Mouse (Mus musculus) liver, embryonic 13.5 days (tissue): Measurements from ENCODE around the gene Sqstm1. TPM values are rescaled to one million over a fixed set of nuclear protein-coding genes. Genes with fewer than 3 reads are reported as not detected.

ENCODE experiments used
- ATAC-seq: fragments of 200-750 bp; cut with Nextera tagmentation; 2 replicates; pipeline ENCODE4 v1.8.0; 2017; ENCODE audit warnings: low read depth, mild to moderate bottlenecking, moderate number of reproducible peaks, moderate library complexity
- DNase-seq: peaks from one replicate; pipeline ENCODE4 v3.0.0; 2022
- H3K27ac ChIP-seq: fragments of 300-500 bp; sonication (generic); 2 replicates; pipeline ENCODE4 v1.5.1; 2015; ENCODE audit warnings: moderate library complexity, mild to moderate bottlenecking, inconsistent platforms
- H3K27me3 ChIP-seq: fragments of 300-500 bp; sonication (generic); 2 replicates; pipeline ENCODE4 v1.6.1; 2015; ENCODE audit warnings: mild to moderate bottlenecking, inconsistent platforms
- H3K36me3 ChIP-seq: fragments of 300-500 bp; sonication (generic); 2 replicates; pipeline ENCODE4 v1.6.1; 2015; ENCODE audit warnings: mild to moderate bottlenecking, inconsistent platforms
- H3K4me1 ChIP-seq: fragments of 300-500 bp; sonication (generic); replicated peaks from 2 replicates; pipeline ENCODE4 v1.6.1; 2015; ENCODE audit warnings: inconsistent platforms
- H3K4me2 ChIP-seq: fragments of 300-500 bp; sonication (generic); 2 replicates; pipeline ENCODE4 v1.6.1; 2015; ENCODE audit warnings: inconsistent platforms, mild to moderate bottlenecking, moderate library complexity
- H3K4me3 ChIP-seq: fragments of 300-500 bp; sonication (generic); replicated peaks from 2 replicates; pipeline ENCODE4 v1.5.1; 2015; ENCODE audit warnings: mild to moderate bottlenecking, inconsistent platforms
- H3K9ac ChIP-seq: fragments of 300-500 bp; sonication (generic); 2 replicates; pipeline ENCODE4 v1.6.1; 2015; ENCODE audit warnings: mild to moderate bottlenecking, inconsistent platforms
- H3K9me3 ChIP-seq: fragments of 300-500 bp; sonication (generic); replicated peaks from 2 replicates; pipeline ENCODE4 v1.6.1; 2016; ENCODE audit warnings: inconsistent platforms
- WGBS: fragments of 180-500 bp; shearing (Covaris S2); methylation state at CpG from one replicate; pipeline ENCODE4 v1.1.7; 2015; ENCODE audit not compliant: insufficient replicate concordance; 5-methylcytosine and 5-hydroxymethylcytosine counted together
- polyA plus RNA-seq: library from polyadenylated mRNA; unstranded; fragments of >200 nt; fragmentation: Nextera tagmentation; extraction: Ambion mirVana; gene quantifications from 2 replicates; pipeline ENCODE4 v1.2.1, GENCODE M21; 2015

The Sqstm1 gene
- polyA plus RNA-seq, 1 experiment from 2014 or later, result 132 TPM

DNA sequence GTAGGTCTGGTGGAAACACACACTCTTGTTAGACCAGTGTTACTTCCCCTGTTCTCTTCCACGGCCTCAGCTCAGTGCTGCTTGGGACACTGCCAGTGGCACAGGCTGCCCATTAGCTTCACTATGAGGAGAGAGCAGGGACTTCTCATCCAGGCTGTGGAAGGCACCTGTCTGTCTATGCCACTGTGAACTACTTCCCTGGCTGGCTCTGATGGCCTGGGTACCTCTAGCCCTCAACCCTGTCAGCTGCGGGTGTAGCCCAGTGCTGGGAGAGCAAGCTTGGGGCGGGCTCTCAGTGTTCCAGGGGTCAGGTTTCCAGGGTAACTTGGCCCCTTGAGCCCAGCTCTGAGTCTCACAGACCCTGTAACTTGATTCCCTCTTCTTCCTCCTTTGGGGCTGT is 18.1 kb upstream of the Sqstm1 start:
- H3K9me3 ChIP-seq, result no peaks in the 10 kb centered on the region
- 71% methylated on average over 3 of the region's 3 CpGs for WGBS
- H3K9ac ChIP-seq, result peak overlapping the region; percentile 31
- H3K4me3 ChIP-seq, result no peak overlapping the region
- 0 out of 2 replicates have a peak overlapping the region, but pooled peaks have one; percentile 0 for H3K4me2 ChIP-seq
- peaks cover 37% of the 10 kb centered on the region for H3K36me3 ChIP-seq
- no peaks in the 10 kb centered on the region for H3K27me3 ChIP-seq
- H3K27ac ChIP-seq, result peak overlapping the region; percentile 98
- peaks cover 62% of the 10 kb centered on the region for H3K4me1 ChIP-seq
- ATAC-seq (no peak), DNase-seq (no peak)

DNA sequence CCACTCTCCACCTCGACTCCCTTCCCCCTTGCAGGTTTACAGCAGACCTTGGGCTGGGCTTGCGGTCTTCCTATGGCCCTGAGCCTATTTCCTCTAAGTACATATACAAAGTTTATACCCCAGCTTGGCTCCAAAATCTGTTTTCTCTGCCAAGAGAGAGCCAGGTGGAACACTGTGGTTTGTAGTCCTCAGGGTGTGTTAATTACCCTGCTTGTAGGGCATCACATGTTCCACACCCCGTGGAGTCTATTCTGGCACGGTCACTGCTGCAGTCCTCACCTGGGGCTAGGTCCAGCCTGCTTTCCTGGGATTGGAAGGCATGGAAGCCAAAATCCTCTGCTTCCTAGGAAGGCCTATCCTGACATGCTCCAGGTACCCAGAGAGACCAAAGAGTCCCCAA is 17.1 kb upstream of the Sqstm1 start:
- peak overlapping the region; percentile 86 for H3K4me2 ChIP-seq
- H3K4me1 ChIP-seq, result peaks cover 72% of the 10 kb centered on the region
- no peaks in the 10 kb centered on the region for H3K27me3 ChIP-seq
- peak overlapping the region; percentile 98 for H3K27ac ChIP-seq
- no peaks in the 10 kb centered on the region for H3K9me3 ChIP-seq
- peak overlapping the region; percentile 99; the same call in 1 of the 2 replicates for H3K9ac ChIP-seq
- no peak overlapping the region for H3K4me3 ChIP-seq
- ATAC-seq (no peak), DNase-seq (no peak)
- WGBS, result 80% methylated on average over 4 of the region's 4 CpGs
- H3K36me3 ChIP-seq, result peaks cover 27% of the 10 kb centered on the region

DNA sequence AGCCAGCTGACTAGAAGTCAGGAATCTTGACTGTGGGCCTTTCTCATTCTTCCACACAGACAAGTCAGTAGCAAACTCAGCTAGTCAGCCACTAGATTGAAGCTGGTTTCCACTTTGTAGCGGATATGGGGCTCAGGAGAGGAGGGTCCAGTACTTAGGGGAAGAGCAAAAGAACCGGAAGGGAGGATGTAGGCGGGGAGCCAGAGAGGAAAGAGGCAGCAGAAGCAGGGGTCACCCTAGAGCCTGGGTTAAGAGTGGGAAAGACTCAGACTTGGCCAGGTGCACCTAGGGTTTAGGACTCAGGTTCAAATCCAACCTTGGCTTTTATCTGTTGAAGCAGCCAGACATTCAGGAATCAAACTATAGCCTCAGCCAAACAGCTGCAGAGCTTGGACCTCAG is 16.6 kb upstream of the Sqstm1 start:
- H3K9ac ChIP-seq, result peak overlapping the region; percentile 99

DNA sequence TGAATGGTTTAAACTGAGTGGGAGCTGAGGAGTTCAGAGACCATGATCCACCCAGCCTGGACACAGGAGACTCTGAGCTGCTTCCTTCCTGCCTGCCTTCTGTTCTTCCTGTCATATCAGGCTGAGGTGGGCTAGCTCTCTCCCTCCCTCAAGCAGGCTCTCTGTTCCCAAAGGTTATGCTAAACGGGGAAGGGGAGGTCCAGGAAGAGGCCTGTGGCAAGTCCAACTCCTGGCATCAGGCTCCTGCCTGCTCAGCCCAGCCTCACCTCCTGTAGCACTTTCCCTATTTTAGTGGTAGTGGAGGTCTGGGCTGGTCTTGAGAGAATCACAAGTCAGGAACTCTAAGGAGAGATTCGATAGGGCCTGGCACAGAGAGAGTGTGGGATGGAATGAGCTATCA is 15.8 kb upstream of the Sqstm1 start:
- ATAC-seq (no peak), DNase-seq (no peak)
- H3K4me2 ChIP-seq, result peak overlapping the region; percentile 86
- peak overlapping the region; percentile 99 for H3K9ac ChIP-seq
- 11% methylated on average over 2 of the region's 2 CpGs for WGBS
- H3K9me3 ChIP-seq, result no peaks in the 10 kb centered on the region
- H3K4me1 ChIP-seq, result peaks cover 74% of the 10 kb centered on the region
- H3K27ac ChIP-seq, result peak overlapping the region; percentile 98
- peak overlapping the region; percentile 92 for H3K4me3 ChIP-seq
- H3K36me3 ChIP-seq, result peaks cover 18% of the 10 kb centered on the region
- H3K27me3 ChIP-seq, result no peaks in the 10 kb centered on the region

More for the DNA sequence above, 16.6 kb upstream of the Sqstm1 start:
- Histone ChIP-seq H3K9me3 (no peaks in the 10 kb centered on the region), H3K27ac (peak overlapping the region; percentile 98), H3K4me3 (peak overlapping the region; percentile 92), H3K4me2 (peak overlapping the region; percentile 86), H3K27me3 (no peaks in the 10 kb centered on the region), H3K4me1 (peaks cover 77% of the 10 kb centered on the region), H3K36me3 (peaks cover 21% of the 10 kb centered on the region)
- ATAC-seq (no peak), DNase-seq (no peak)
- WGBS, result 71% methylated on average over 3 of the region's 3 CpGs

DNA sequence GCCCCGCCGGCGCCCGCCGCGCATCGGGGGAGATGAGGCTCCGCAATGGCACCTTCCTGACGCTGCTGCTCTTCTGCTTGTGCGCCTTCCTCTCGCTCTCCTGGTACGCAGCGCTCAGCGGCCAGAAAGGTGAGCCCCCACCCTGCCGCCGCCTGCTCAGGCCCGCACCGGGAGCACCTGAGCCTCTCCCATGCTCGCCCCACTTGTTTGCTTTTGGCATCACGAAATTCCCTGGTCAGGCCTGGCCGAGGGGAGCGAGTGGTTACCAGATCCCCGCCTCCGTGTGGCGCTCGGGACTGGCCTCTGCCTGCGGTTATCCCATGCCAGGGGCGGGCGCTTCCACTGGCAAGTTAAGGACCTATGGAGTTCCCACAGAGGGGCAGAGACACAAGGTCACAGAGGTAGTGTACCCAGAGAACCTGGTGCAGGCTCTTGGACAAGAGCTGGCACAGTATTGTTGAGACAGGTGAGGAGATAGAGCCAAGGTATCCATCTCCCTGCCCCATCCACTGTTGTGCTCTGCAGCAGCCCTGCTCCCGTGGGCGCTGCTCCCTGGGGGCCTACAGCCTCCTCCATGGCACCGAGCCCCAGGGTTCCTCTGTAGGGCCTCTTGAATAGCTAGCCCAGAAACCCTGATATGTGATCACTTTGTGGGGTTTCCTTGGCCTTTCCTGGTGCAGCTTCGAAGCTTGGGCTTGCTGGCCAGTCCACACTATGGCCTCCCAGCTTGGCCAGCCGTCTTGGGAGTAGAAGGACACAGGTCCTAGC is 15.2 kb upstream of the Sqstm1 start:
- H3K9me3 ChIP-seq, result no peaks in the 10 kb centered on the region
- WGBS, result 2% methylated on average over 34 of the region's 34 CpGs
- peak overlapping the region; percentile 99 for H3K9ac ChIP-seq
- no peak for DNase-seq
- H3K4me2 ChIP-seq, result peak overlapping the region; percentile 86
- H3K4me3 ChIP-seq, result peak overlapping the region; percentile 92
- ATAC-seq, result peak; percentile 5; the same call in 1 of the 2 replicates
- peak overlapping the region; percentile 98 for H3K27ac ChIP-seq
- H3K36me3 ChIP-seq, result peaks cover 15% of the 10 kb centered on the region
- H3K27me3 ChIP-seq, result no peaks in the 10 kb centered on the region
- peaks cover 71% of the 10 kb centered on the region for H3K4me1 ChIP-seq

DNA sequence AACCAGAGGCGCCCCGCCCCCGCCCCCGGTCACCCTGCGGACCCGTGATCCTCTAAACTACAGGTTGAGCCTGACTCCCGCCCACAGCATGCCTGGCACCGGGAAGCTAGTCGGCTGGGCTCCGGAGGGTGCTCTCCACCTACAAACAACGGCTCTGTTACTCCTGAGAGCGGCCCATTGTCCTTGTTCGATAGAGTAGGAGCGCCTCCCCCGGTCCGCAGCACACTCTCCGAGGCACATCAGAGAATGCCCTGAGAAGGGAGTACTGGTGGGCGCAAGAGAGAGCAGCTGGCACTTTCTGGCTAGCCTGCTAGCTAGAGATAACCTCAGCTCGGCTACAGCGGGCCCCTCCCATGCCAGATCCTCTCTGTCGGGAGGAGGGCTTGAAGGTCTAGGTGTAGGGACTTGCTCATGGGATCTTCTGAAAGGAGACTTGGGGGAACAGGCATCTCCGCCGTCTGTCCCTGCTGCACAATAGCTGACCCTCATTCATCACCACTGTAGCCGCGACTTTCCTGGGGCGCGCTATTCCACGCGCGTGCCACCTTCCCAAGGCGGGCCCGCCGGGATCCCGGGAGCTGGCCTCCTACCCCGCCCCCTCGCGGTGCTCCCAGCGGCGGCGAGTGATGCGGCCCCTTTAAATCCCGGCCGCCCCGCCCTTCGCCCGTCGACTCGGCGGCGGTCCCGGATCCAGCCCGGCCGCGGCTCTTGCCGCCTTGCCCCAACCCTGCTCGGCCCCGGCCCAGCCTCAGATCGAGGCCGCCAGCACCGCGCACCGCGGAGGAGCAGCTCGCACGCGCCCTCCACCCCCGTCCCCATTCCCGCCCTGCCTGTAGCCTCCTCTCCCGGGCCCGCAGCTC is 14.3 kb upstream of the Sqstm1 start:
- under 1% methylated on average over 69 of the region's 70 CpGs for WGBS

DNA sequence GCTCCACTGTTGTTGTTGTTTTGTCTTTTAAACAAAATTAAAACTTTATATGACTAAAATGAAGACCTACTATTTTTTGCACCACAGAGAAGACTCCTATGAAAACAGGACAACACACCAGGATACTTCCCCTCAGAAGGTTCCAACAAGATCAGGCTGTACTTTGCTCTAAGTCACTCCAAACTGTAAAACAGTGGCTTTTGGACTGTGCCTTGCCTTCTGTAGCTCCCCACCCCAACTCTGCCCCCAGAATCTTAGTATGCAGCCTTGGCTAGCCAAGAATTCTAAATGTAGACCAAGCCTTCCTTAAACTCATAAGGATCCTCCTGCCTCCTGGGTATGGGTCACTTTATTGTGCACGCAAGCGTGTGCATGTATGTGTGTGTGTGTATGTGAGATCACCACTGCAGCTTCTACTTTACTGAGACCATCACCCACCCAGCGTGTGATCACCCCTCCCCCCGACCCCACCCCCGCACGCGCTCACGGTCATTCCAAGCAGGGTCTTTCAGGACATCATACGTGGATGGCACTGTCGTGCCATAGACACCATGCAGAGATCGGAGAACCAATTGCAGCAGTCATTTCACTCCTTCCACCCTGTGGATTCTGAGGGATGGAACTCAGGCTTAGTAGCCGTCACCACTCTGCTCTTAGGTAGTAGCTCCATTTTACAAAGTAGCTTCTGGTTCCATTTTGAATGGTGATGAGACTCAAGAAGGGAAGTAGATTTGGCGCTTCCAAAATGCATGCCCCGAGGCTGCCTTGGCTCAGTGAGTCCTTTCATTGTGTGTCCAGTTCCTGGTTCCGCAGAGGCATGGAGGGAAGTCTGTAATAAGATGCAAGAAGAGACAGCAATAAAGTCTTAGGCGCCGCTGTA is 13.4 kb upstream of the Sqstm1 start:
- 4% methylated on average over 17 of the region's 17 CpGs for whole genome bisulfite sequencing
- DNase-seq, result no peak
- peaks cover 12% of the 10 kb centered on the region; the same call in 1 of the 2 replicates for H3K36me3 ChIP-seq
- H3K4me2 ChIP-seq, result peak overlapping the region; percentile 86
- peaks cover 68% of the 10 kb centered on the region for H3K4me1 ChIP-seq
- no peak for ATAC-seq
- no peaks in the 10 kb centered on the region for H3K27me3 ChIP-seq
- no peaks in the 10 kb centered on the region for H3K9me3 ChIP-seq
- H3K27ac ChIP-seq, result peak overlapping the region; percentile 98
- peak overlapping the region; percentile 99 for H3K9ac ChIP-seq
- H3K4me3 ChIP-seq, result peak overlapping the region; percentile 92

More for the DNA sequence above, 14.3 kb upstream of the Sqstm1 start:
- Histone ChIP-seq H3K36me3 (peaks cover 12% of the 10 kb centered on the region; the same call in 1 of the 2 replicates), H3K27ac (peak overlapping the region; percentile 98), H3K9me3 (no peaks in the 10 kb centered on the region), H3K4me1 (peaks cover 68% of the 10 kb centered on the region), H3K4me2 (peak overlapping the region; percentile 86), H3K4me3 (peak overlapping the region; percentile 92), H3K27me3 (no peaks in the 10 kb centered on the region), H3K9ac (peak overlapping the region; percentile 99)
- DNase-seq, result peak; percentile 92
- peak; percentile 94 for ATAC-seq

DNA sequence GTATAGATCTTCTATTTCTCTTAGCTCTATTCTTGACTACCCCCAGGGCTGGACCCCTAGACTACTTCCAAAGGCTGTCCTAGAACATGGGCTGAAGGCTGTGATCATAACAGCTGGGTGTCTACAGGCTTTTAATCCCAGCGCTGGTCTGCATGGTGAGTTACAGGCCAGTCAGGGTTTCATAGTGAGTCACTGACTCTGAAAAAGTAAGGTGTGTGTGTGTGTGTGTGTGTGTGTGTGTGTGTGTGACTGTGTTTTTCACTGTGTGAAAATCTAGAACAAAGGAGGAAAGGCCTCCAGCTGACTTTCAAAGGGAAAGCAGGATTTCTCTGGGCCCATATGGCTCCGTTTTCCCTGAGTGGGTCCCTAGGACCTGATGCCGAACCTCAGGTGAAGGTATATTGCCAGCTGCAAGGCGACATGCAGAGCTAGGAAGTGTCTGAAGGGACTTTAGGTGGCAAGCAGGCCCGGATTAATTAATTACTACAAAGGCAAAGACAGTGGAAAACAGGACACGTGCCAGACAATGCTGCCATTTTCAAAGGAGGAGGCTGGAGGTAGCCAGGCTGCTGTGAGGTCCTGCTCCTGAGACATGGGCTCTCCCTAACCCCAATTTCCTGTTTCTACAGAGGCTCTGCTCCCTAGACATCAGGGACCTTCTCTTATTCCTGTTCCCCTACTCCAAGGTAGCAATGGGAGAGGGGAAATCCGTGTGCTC is 12.1 kb upstream of the Sqstm1 start:
- WGBS, result 55% methylated on average over 7 of the region's 7 CpGs
- Histone ChIP-seq H3K4me3 (peak overlapping the region; percentile 92), H3K4me2 (peak overlapping the region; percentile 86), H3K9ac (peak overlapping the region; percentile 99), H3K4me1 (peaks cover 68% of the 10 kb centered on the region), H3K36me3 (peaks cover 8% of the 10 kb centered on the region; the same call in 1 of the 2 replicates), H3K9me3 (no peaks in the 10 kb centered on the region), H3K27me3 (no peaks in the 10 kb centered on the region), H3K27ac (peak overlapping the region; percentile 98)
- DNase-seq, result no peak
- ATAC-seq, result no peak

DNA sequence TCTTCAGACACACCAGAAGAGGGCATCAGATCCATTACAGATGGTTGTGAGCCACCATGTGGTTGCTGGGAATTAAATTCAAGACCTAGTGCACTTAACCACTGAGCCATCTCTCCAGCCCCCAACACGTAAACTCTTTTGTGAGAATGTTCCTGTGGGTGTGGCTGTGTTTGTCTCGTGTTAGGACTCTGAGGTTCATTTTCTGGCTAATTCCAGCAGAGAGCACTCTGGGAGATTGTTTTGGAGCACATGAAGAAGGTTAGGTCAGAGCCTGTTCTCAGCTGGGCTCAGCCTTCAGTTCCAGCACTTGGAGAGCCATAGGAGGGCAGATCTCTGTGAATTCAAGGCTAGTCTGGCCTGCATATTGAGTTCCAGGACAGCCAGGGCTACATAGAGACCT is 9.2 kb upstream of the Sqstm1 start:
- no peak overlapping the region for H3K9ac ChIP-seq
- H3K4me1 ChIP-seq, result peaks cover 77% of the 10 kb centered on the region
- no peaks in the 10 kb centered on the region for H3K27me3 ChIP-seq
- no peak overlapping the region for H3K4me2 ChIP-seq
- ATAC-seq (no peak), DNase-seq (no peak)
- H3K36me3 ChIP-seq, result 0 out of 2 replicates have a peak, but pooled peaks cover 8% of the 10 kb centered on the region
- no peak overlapping the region for H3K4me3 ChIP-seq
- no peak overlapping the region for H3K27ac ChIP-seq
- WGBS, result 37% methylated on average over 2 of the region's 2 CpGs
- H3K9me3 ChIP-seq, result no peaks in the 10 kb centered on the region

DNA sequence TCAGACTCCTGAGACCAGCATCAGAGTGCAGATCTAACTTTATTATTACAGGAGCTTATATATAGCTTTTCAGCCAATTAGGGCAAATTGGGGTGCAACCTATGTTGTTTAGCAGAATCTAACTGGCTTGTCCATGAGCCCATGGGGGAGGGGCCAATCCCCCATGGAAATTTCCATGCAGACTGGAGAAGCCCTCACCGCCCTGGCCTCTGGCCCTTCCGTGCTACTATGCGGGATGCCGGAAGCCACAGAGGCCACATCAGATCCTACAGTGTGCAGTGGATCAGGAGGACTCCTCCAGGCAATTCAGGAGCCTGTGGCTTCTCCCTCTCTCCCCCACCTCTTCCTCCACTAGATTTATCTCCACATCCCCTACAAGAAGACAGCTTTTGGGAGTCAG is 7.2 kb upstream of the Sqstm1 start:
- 57% methylated on average over 4 of the region's 4 CpGs for WGBS
- Histone ChIP-seq H3K27ac (peak overlapping the region; percentile 50), H3K9me3 (no peaks in the 10 kb centered on the region), H3K4me3 (no peak overlapping the region), H3K4me2 (0 out of 2 replicates have a peak overlapping the region, but pooled peaks have one; percentile 12), H3K9ac (peak overlapping the region; percentile 24; the same call in 1 of the 2 replicates), H3K27me3 (no peaks in the 10 kb centered on the region), H3K36me3 (0 out of 2 replicates have a peak, but pooled peaks cover 8% of the 10 kb centered on the region), H3K4me1 (peaks cover 76% of the 10 kb centered on the region)
- ATAC-seq (no peak), DNase-seq (no peak)
